Mouse (Mus musculus): ENCODE measurements at regions not wholly inside any gene's neighbourhood (a gene's known extent, or its start where the extent isn't known, plus 50 kb on each side); places are given as distances from the start of the nearest gene placed in this dataset.

DNA sequence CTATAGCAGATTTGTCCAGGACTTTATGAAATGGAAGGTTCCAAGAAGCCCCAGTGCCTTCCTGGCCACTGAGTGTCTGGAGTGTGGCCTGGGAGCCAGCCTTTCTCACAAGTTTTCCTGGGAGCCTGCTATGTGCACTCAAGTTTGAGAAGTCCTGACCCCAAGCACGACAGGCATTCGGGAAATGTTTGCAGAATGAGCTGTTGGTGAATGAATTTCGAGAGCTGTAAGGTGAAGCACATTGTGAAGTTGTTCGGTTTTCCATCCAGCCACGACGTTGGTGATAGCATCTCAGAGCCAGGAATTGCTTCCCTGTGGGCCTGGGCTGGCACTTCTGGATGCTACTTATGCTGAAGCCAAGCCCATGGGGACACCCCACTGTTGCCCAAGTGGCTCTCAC, 88.9 kb downstream of the Vegfa start:
- H3K4me3 ChIP-seq = no peak overlapping the region
- no peak overlapping the region for H3K4me2 ChIP-seq (replicated peaks)
- no peak overlapping the region for H3K27ac ChIP-seq
- H3K9ac ChIP-seq = no peak overlapping the region
- ATAC-seq (ENCODE audit: low FRiP score, low read depth) = no peak
- no peaks in the 10 kb centered on the region for H3K9me3 ChIP-seq
- no peaks in the 10 kb centered on the region for H3K36me3 ChIP-seq
- 85% methylated on average over 6 of the region's 6 CpGs for WGBS
- no peaks in the 10 kb centered on the region for H3K4me1 ChIP-seq
- no peaks in the 10 kb centered on the region for H3K27me3 ChIP-seq (replicated peaks)

- H3K36me3 ChIP-seq = no peaks in the 10 kb centered on the region
- H3K27ac ChIP-seq = no peak overlapping the region
- no peaks in the 10 kb centered on the region for H3K4me1 ChIP-seq
- H3K9ac ChIP-seq = no peak overlapping the region
- H3K4me3 ChIP-seq = no peak overlapping the region
- H3K9me3 ChIP-seq = no peaks in the 10 kb centered on the region
- no peaks in the 10 kb centered on the region for H3K27me3 ChIP-seq (replicated peaks)
- ATAC-seq (ENCODE audit: low FRiP score, low read depth) = no peak
- 33% methylated on average over 4 of the region's 4 CpGs for WGBS
- H3K4me2 ChIP-seq (replicated peaks) = no peak overlapping the region
Observed at GRCm38 (mm10) chr17:45941890-45942375, 90.2 kb downstream of the Vegfa start.

- Histone ChIP-seq H3K4me1 (peaks cover 7% of the 10 kb centered on the region), H3K27me3 (replicated peaks) (0 out of 2 replicates have a peak, but pooled peaks cover 3% of the 10 kb centered on the region), H3K4me3 (no peak overlapping the region), H3K36me3 (no peaks in the 10 kb centered on the region), H3K4me2 (replicated peaks) (no peak overlapping the region), H3K9me3 (no peaks in the 10 kb centered on the region), H3K9ac (no peak overlapping the region), H3K27ac (no peak overlapping the region)
- no peak for ATAC-seq (ENCODE audit: low FRiP score, low read depth)
- WGBS = 90% methylated on average over 16 of the region's 16 CpGs
Observed at GRCm38 (mm10) chr17:45940121-45940813, 91.9 kb downstream of the Vegfa start.

DNA sequence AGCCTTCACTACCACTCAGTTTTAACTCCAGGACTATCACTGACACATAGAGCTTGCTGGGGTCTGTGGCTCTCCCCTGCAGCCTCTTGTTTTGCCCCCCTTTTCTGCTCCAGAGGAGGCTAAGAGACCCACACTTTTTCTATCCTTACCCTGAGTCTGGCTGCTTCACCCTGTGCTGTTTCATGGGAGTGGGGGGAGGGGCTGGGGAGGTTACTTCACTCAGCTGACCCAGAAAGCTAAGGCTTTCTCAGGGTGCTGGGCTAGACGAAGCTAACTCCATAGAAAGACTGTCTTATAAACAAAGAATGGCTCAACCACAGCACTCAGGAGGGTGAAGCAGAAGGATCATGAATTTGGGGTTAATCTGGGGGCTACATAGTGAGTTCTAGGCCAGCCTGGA, 93.9 kb downstream of the Vegfa start:
- whole genome bisulfite sequencing = 39% methylated on average over 1 of the region's 1 CpGs
- no peak for ATAC-seq (ENCODE audit: low FRiP score, low read depth)
- no peak overlapping the region for H3K27ac ChIP-seq

DNA sequence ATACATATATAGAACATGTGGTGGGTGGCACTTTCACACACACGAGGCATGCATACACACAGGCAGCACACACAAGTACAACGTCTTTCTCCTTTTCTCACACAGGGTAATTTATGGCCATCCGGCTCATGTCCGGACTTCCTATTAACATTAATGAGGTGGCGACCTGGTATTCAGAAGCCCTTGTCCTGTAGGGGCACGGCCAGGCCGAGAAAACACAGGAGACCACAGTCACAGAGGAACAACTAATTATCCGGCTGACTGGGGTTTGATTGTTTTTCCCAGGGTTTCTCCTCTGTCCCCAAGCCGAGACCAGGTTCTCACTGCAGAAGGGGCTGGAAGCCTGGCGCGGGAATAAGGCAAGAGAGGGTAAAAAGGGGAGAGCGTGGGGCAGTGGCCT, 95.6 kb downstream of the Vegfa start:
- Histone ChIP-seq H3K27ac (no peak overlapping the region), H3K9ac (no peak overlapping the region), H3K9me3 (no peaks in the 10 kb centered on the region), H3K4me1 (peaks cover 14% of the 10 kb centered on the region), H3K27me3 (replicated peaks) (0 out of 2 replicates have a peak, but pooled peaks cover 3% of the 10 kb centered on the region), H3K4me2 (replicated peaks) (no peak overlapping the region), H3K4me3 (no peak overlapping the region), H3K36me3 (no peaks in the 10 kb centered on the region)
- 13% methylated on average over 12 of the region's 12 CpGs for WGBS
- no peak for ATAC-seq (ENCODE audit: low FRiP score, low read depth)

More for the DNA sequence above, 93.9 kb downstream of the Vegfa start:
- H3K36me3 ChIP-seq = no peaks in the 10 kb centered on the region
- no peak overlapping the region for H3K4me2 ChIP-seq (replicated peaks)
- no peak overlapping the region for H3K4me3 ChIP-seq
- no peak overlapping the region for H3K9ac ChIP-seq
- H3K9me3 ChIP-seq = no peaks in the 10 kb centered on the region
- H3K27me3 ChIP-seq (replicated peaks) = 0 out of 2 replicates have a peak, but pooled peaks cover 3% of the 10 kb centered on the region
- H3K4me1 ChIP-seq = peaks cover 13% of the 10 kb centered on the region

GRCm38 (mm10) chr17:45935291-45935690, 96.9 kb downstream of the Vegfa start:
- Histone ChIP-seq H3K4me3 (no peak overlapping the region), H3K9ac (no peak overlapping the region), H3K4me1 (peaks cover 21% of the 10 kb centered on the region), H3K36me3 (no peaks in the 10 kb centered on the region), H3K9me3 (no peaks in the 10 kb centered on the region), H3K4me2 (replicated peaks) (no peak overlapping the region), H3K27ac (no peak overlapping the region), H3K27me3 (replicated peaks) (0 out of 2 replicates have a peak, but pooled peaks cover 3% of the 10 kb centered on the region)
- no peak for ATAC-seq (ENCODE audit: low FRiP score, low read depth)
- WGBS = 81% methylated on average over 4 of the region's 4 CpGs

GRCm38 (mm10) chr17:45934002-45934401, 98.2 kb downstream of the Vegfa start:
- ATAC-seq (ENCODE audit: low FRiP score, low read depth) = no peak
- H3K27ac ChIP-seq = no peak overlapping the region

DNA sequence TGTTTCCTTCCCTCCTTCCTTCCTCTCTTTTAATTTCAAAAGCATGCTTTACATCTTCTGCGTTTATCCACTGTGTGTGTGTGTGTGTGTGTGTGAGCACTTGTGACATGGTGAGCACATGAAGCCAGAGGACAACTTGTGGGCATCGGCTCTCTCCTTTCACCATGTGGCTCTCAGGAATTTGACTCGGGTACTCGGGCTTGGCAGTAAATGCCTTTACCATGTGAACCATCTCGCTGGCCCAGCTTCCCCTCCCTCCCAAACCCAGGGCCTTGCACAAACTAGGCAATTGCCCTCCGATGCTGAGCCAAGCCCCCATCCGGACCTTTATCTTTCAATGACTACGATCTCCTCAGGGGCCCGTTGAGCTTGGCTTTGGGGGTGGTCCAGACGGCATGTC, 99.1 kb downstream of the Vegfa start:
- 0 out of 2 replicates have a peak, but pooled peaks cover 3% of the 10 kb centered on the region for H3K27me3 ChIP-seq (replicated peaks)
- WGBS = 29% methylated on average over 10 of the region's 10 CpGs

More at GRCm38 (mm10) chr17:45934002-45934401, 98.2 kb downstream of the Vegfa start:
- WGBS = 29% methylated on average over 2 of the region's 2 CpGs
- Histone ChIP-seq H3K4me2 (replicated peaks) (no peak overlapping the region), H3K4me1 (peaks cover 25% of the 10 kb centered on the region), H3K9ac (no peak overlapping the region), H3K9me3 (no peaks in the 10 kb centered on the region), H3K4me3 (no peak overlapping the region), H3K36me3 (no peaks in the 10 kb centered on the region), H3K27me3 (replicated peaks) (0 out of 2 replicates have a peak, but pooled peaks cover 3% of the 10 kb centered on the region)

GRCm38 (mm10) chr17:45932611-45933010, 99.6 kb downstream of the Vegfa start:
- Histone ChIP-seq H3K4me3 (no peak overlapping the region), H3K9me3 (no peaks in the 10 kb centered on the region), H3K27ac (no peak overlapping the region), H3K4me1 (peaks cover 27% of the 10 kb centered on the region), H3K36me3 (no peaks in the 10 kb centered on the region), H3K4me2 (replicated peaks) (no peak overlapping the region), H3K9ac (no peak overlapping the region), H3K27me3 (replicated peaks) (0 out of 2 replicates have a peak, but pooled peaks cover 3% of the 10 kb centered on the region)
- ATAC-seq (ENCODE audit: low FRiP score, low read depth) = no peak
- 64% methylated on average over 6 of the region's 6 CpGs for WGBS

More for the DNA sequence above, 99.1 kb downstream of the Vegfa start:
- Histone ChIP-seq H3K36me3 (no peaks in the 10 kb centered on the region), H3K4me2 (replicated peaks) (no peak overlapping the region), H3K4me3 (no peak overlapping the region), H3K9ac (no peak overlapping the region), H3K4me1 (peaks cover 27% of the 10 kb centered on the region), H3K9me3 (no peaks in the 10 kb centered on the region), H3K27ac (no peak overlapping the region)
- no peak for ATAC-seq (ENCODE audit: low FRiP score, low read depth)

- no peaks in the 10 kb centered on the region for H3K9me3 ChIP-seq
- H3K4me2 ChIP-seq (replicated peaks) = no peak overlapping the region
- WGBS = 72% methylated on average over 7 of the region's 7 CpGs
- ATAC-seq (ENCODE audit: low FRiP score, low read depth) = no peak
- H3K27me3 ChIP-seq (replicated peaks) = no peaks in the 10 kb centered on the region
- H3K4me1 ChIP-seq = peaks cover 19% of the 10 kb centered on the region
- H3K36me3 ChIP-seq = no peaks in the 10 kb centered on the region
- H3K4me3 ChIP-seq = no peak overlapping the region
- H3K9ac ChIP-seq = no peak overlapping the region
- H3K27ac ChIP-seq = no peak overlapping the region
Observed at GRCm38 (mm10) chr17:45929591-45929990, 102.6 kb downstream of the Vegfa start.

- no peak overlapping the region for H3K27ac ChIP-seq
- 69% methylated on average over 8 of the region's 8 CpGs for WGBS
- H3K4me3 ChIP-seq = no peak overlapping the region
- no peak overlapping the region for H3K4me2 ChIP-seq (replicated peaks)
- H3K9me3 ChIP-seq = no peaks in the 10 kb centered on the region
- H3K36me3 ChIP-seq = no peaks in the 10 kb centered on the region
- H3K4me1 ChIP-seq = peaks cover 16% of the 10 kb centered on the region
- ATAC-seq (ENCODE audit: low FRiP score, low read depth) = no peak
- no peaks in the 10 kb centered on the region for H3K27me3 ChIP-seq (replicated peaks)
- no peak overlapping the region for H3K9ac ChIP-seq
Observed at GRCm38 (mm10) chr17:45928903-45929477, 103.2 kb downstream of the Vegfa start.

DNA sequence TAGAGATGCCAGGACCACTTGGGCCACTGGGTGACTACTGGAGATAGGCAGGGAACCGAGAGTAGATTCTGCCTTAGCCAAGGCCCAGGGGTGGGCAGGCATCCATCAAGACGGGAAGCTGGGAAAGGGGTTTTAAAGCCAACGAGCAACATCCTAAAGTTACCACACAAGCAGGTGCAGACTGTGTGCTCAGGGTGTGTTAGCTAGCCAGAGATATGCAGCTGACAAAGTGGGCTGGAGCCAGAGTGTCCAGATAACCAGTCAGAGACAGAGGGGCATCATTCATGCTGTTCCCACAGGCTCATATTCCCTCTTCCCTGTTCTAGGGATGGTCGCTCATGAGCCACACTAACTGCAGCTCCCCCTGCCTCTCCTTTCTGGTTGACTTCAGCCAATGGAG, 104.2 kb downstream of the Vegfa start:
- WGBS = 83% methylated on average over 4 of the region's 4 CpGs
- H3K9ac ChIP-seq = no peak overlapping the region

More for the DNA sequence above, 104.2 kb downstream of the Vegfa start:
- no peak overlapping the region for H3K4me3 ChIP-seq
- H3K36me3 ChIP-seq = no peaks in the 10 kb centered on the region
- H3K27me3 ChIP-seq (replicated peaks) = no peaks in the 10 kb centered on the region
- no peak overlapping the region for H3K27ac ChIP-seq
- H3K4me2 ChIP-seq (replicated peaks) = no peak overlapping the region
- H3K4me1 ChIP-seq = peaks cover 13% of the 10 kb centered on the region
- no peaks in the 10 kb centered on the region for H3K9me3 ChIP-seq
- no peak for ATAC-seq (ENCODE audit: low FRiP score, low read depth)

Measured in neural tube, embryonic 12.5 days (tissue).